Mouse (Mus musculus) CH12.LX (cell line): ENCODE results near the gene Pdcd11. TPM values are rescaled to one million over a fixed set of nuclear protein-coding genes. Genes with fewer than 3 reads are reported as not detected.

Source experiments
- DNase-seq: peaks from one replicate; pipeline ENCODE4 v3.0.0-alpha.2; 2013; ENCODE audit errors: extremely low read depth
- H3K27ac ChIP-seq: 2 replicates; pipeline ENCODE4 v1.5.1; 2012; ENCODE audit warnings: low read depth, mild to moderate bottlenecking, control low read depth, moderate library complexity; ENCODE audit not compliant: insufficient read depth
- H3K27me3 ChIP-seq: replicated peaks from 2 replicates; pipeline ENCODE3; 2012; ENCODE audit warnings: inconsistent platforms
- H3K36me3 ChIP-seq, 2 experiments: replicated peaks in 1 of 2; 2 replicates each; pipeline versions ENCODE3 to v1.6.1; 2012; ENCODE audit warnings: inconsistent platforms in 1 of 2, low read length in 1 of 2, mild to moderate bottlenecking in 1 of 2, mixed read lengths in 1 of 2, moderate library complexity in 1 of 2; ENCODE audit not compliant: control insufficient read depth in 1 of 2, insufficient read depth in 1 of 2
- H3K4me1 ChIP-seq, 2 experiments: 2 replicates each; pipeline ENCODE4 v1.6.1; 2012; ENCODE audit warnings: inconsistent platforms in 1 of 2, moderate library complexity in 1 of 2; ENCODE audit not compliant: insufficient read depth in 2 of 2, control insufficient read depth in 1 of 2
- H3K4me2 ChIP-seq: 2 replicates; pipeline ENCODE4 v1.6.1; 2012; ENCODE audit warnings: low read depth, mild to moderate bottlenecking, control low read depth; ENCODE audit not compliant: poor library complexity, insufficient read depth, severe bottlenecking
- H3K4me3 ChIP-seq, 3 experiments: fragments of 150-350 bp in 1 of 3; sonication (generic) in 1 of 3; replicated peaks in 1 of 3; 2 replicates each; pipeline versions ENCODE3 to v1.5.1; 2011 to 2012; ENCODE audit warnings: low read depth in 2 of 3, low read length in 2 of 3, mild to moderate bottlenecking in 2 of 3, moderate library complexity in 2 of 3, control low read depth in 1 of 3, improper control_type of control experiment in 1 of 3, inconsistent platforms in 1 of 3, mixed read lengths in 1 of 3; ENCODE audit not compliant: poor library complexity in 1 of 3
- H3K79me2 ChIP-seq: replicated peaks from 2 replicates; pipeline ENCODE4 v1.6.1; 2012; ENCODE audit warnings: mild to moderate bottlenecking, moderate library complexity; ENCODE audit not compliant: control insufficient read depth, poor library complexity, insufficient read depth, severe bottlenecking; ENCODE audit errors: extremely low read depth
- H3K9ac ChIP-seq: 2 replicates; pipeline ENCODE4 v1.6.1; 2012; ENCODE audit warnings: low read depth, mild to moderate bottlenecking, control low read depth, moderate library complexity; ENCODE audit not compliant: insufficient read depth
- H3K9me3 ChIP-seq: replicated peaks from 2 replicates; pipeline ENCODE3; 2012; ENCODE audit warnings: low read length, inconsistent platforms, mixed read lengths
- BHLHE40 ChIP-seq: IDR thresholded peaks from 2 replicates; pipeline ENCODE4 v1.6.1; 2011; ENCODE audit warnings: mild to moderate bottlenecking, low read depth, low read length, improper control_type of control experiment
- CTCF ChIP-seq, 2 experiments: IDR thresholded peaks in 1 of 2; conservative IDR thresholded peaks in 1 of 2; 2 replicates each; pipeline ENCODE4 v1.5.1; 2011 to 2012; ENCODE audit warnings: low read depth in 2 of 2, low read length in 2 of 2, improper control_type of control experiment in 1 of 2, inconsistent platforms in 1 of 2, mild to moderate bottlenecking in 1 of 2, moderate library complexity in 1 of 2
- EP300 ChIP-seq: IDR thresholded peaks from 2 replicates; pipeline ENCODE4 v1.6.1; 2011; ENCODE audit warnings: low read length, improper control_type of control experiment
- MAZ ChIP-seq: IDR thresholded peaks from 2 replicates; pipeline ENCODE4 v1.6.1; 2012; ENCODE audit warnings: low read depth, mild to moderate bottlenecking, inconsistent platforms, low read length, improper control_type of control experiment, moderate library complexity
- RAD21 ChIP-seq: IDR thresholded peaks from 2 replicates; pipeline ENCODE4 v1.6.1; 2011; ENCODE audit warnings: low read depth, mild to moderate bottlenecking, low read length, improper control_type of control experiment, moderate library complexity
- USF1 ChIP-seq: IDR thresholded peaks from 2 replicates; pipeline ENCODE4 v1.6.1; 2014; ENCODE audit warnings: low read depth, mild to moderate bottlenecking, inconsistent platforms, low read length, improper control_type of control experiment
- USF2 ChIP-seq: conservative IDR thresholded peaks from 2 replicates; pipeline ENCODE4 v1.6.1; 2011; ENCODE audit warnings: low read depth, low read length, improper control_type of control experiment
- ZNF384 ChIP-seq: IDR thresholded peaks from 2 replicates; pipeline ENCODE4 v1.6.1; 2012; ENCODE audit warnings: low read depth, low read length, improper control_type of control experiment, inconsistent platforms
- dilution Hi-C: fragments of 300-500 bp; cut with MboI; formaldehyde crosslinking; loops from 2 replicates; pipeline ENCODE4 v1.14.3; 2020; ENCODE audit warnings: low sequenced_read_pairs; ENCODE audit not compliant: extremely low pct_unique_long_range_greater_than_20kb, extremely low pct_ligation_motif_present
- in situ Hi-C: fragments of 300-500 bp; cut with MboI; formaldehyde crosslinking; loops from 3 replicates; pipeline ENCODE4 v1.14.3; 2019; ENCODE audit warnings: low sequenced_read_pairs, low pct_ligation_motif_present, low pct_unique_long_range_greater_than_20kb, mixed read lengths
- polyA plus RNA-seq: library from polyadenylated mRNA; unstranded; fragments of >175 nt; gene quantifications from 2 replicates; pipeline ENCODE4 v1.2.1, GENCODE M21; 2012; ENCODE audit warnings: low read depth; ENCODE audit not compliant: insufficient read length
- total RNA-seq, 2 experiments: library from RNA; depleted of rRNA; stranded (reverse); fragments of 300-350 nt in 1 of 2; fragments of >200 nt in 1 of 2; gene quantifications; 2 replicates each; pipeline ENCODE4 v1.2.3; 2012 to 2014

The Pdcd11 gene
- total and polyA plus RNA-seq, 3 experiments, result 26.6 to 78.0 (median 49.7) TPM

DNA sequence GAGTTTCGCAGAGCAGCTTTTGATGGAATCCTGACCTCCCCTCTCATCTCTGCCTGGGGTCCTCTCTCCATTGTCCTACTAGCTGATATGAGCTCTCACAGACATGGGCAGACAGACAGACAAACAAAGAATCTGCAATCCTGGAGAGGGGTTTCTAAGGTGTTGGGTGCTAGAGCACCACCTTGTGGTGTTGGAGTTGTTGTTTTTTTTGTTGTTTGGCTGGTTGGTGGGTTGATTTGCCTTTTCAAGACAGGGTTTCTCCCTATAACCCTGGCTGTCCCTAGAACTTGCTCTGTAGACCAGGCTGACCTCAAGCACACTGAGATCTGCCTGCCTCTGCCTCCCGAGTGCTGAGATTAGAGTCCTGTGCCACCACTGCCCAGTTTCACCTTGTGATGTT, 84.9 kb downstream of the Pdcd11 start:
- H3K27me3 ChIP-seq, result peaks cover 62% of the 10 kb centered on the region

DNA sequence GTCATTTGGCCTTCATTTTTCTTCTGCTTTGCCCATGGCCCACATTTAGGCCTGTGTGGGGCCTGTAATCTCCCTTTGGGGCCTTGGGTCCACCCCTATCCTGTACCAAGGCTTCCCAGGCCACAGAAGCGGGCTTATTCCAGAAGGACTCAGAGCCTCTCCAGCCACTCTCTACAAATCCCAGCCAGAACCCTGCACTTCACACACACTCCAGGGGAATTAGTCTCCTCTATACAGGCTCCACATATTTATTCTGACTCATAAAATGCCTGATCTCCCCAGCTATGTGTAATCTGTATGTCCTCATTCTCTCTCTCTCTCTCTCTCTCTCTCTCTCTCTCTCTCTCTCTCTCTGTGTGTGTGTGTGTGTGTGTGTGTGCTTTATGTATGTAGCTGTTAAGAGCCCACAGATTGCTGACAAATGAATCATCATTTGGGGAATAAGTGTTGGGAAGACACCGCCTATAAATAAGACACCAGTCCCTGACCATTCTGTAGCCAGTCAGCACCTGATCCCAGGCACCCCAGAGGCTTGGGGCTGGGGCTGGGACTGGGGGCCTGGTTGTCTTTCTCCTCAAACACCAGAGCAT, 86.4 kb downstream of the Pdcd11 start:
- no peak for TF ChIP-seq RAD21
- no peak for TF ChIP-seq CTCF (conservative IDR thresholded peaks at IDR 0.05 in 1 of 2, IDR thresholded peaks at IDR 0.05 in 1 of 2; ENCODE audit: low read depth in 2 of 2, low read length in 2 of 2)
- no peak for TF ChIP-seq USF1
- DNase-seq, result no peak
- dilution Hi-C loops, result no loop called here
- no peak overlapping the region for H3K27ac ChIP-seq
- H3K27me3 ChIP-seq, result peaks cover 74% of the 10 kb centered on the region
- H3K4me1 ChIP-seq, result peaks cover 5 to 16% of the 10 kb centered on the region in 2 experiments
- H3K4me3 ChIP-seq, result no peak overlapping the region
- peaks cover 24% of the 10 kb centered on the region for H3K9me3 ChIP-seq
- no peak overlapping the region for H3K4me2 ChIP-seq
- no peaks in the 10 kb centered on the region for H3K36me3 ChIP-seq
- in situ Hi-C loops, result loop anchor here (5.0 to 10.0 kb wide), 2 partner anchors 88 to 155 kb away; no protein-coding TSS in a partner anchor
- no peaks in the 10 kb centered on the region for H3K79me2 ChIP-seq
- H3K9ac ChIP-seq, result no peak overlapping the region

More for the DNA sequence above, 84.9 kb downstream of the Pdcd11 start:
- H3K4me3 ChIP-seq, result no peak overlapping the region
- no peaks in the 10 kb centered on the region for H3K36me3 ChIP-seq
- in situ Hi-C loops, result loop anchor here (5.0 to 10.0 kb wide), 2 partner anchors 89 to 157 kb away; no protein-coding TSS in a partner anchor
- peak in 1 of 2 experiments; percentile 49; a peak in 2 of 4 replicates for TF ChIP-seq CTCF (conservative IDR thresholded peaks at IDR 0.05 in 1 of 2, IDR thresholded peaks at IDR 0.05 in 1 of 2; ENCODE audit: low read depth in 2 of 2, low read length in 2 of 2)
- no peak for TF ChIP-seq EP300
- no peaks in the 10 kb centered on the region for H3K79me2 ChIP-seq
- H3K9me3 ChIP-seq, result peaks cover 18% of the 10 kb centered on the region
- peak; percentile 50 for DNase-seq
- H3K4me2 ChIP-seq, result no peak overlapping the region
- peaks cover 5 to 16% of the 10 kb centered on the region in 2 experiments for H3K4me1 ChIP-seq
- no peak overlapping the region for H3K27ac ChIP-seq
- H3K9ac ChIP-seq, result no peak overlapping the region
- dilution Hi-C loops, result no loop called here

DNA sequence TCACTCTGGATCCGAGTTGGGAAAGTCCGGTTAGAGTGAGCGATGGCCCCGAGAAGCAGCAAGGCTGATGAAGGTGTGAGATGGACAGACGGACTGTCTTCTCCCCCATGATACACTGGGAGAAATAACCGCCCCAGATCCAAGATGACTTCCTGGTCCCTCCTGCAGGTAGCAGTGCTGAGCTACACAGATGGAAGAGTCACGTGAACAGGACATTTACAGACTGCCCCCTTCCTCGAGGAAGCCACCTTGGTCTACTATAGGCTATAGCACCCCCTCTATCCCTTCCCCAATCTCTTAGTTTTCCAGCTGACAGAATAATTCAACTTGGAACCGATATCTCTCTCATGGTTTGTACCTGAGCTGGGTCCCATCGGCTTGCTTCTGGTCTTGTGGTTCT, 87.4 kb downstream of the Pdcd11 start:
- H3K4me3 ChIP-seq, result no peak overlapping the region
- in situ Hi-C loops, result loop anchor here (5.0 to 10.0 kb wide), 2 partner anchors 87 to 154 kb away; no protein-coding TSS in a partner anchor
- H3K27ac ChIP-seq, result no peak overlapping the region
- dilution Hi-C loops, result no loop called here
- peak overlapping the region; percentile 70; the same call in 1 of the 2 replicates for H3K4me2 ChIP-seq
- no peaks in the 10 kb centered on the region for H3K36me3 ChIP-seq
- H3K9me3 ChIP-seq, result peaks cover 28% of the 10 kb centered on the region
- peaks cover 76% of the 10 kb centered on the region for H3K27me3 ChIP-seq
- TF ChIP-seq RAD21, result peak; percentile 10
- TF ChIP-seq USF2, result peak; percentile 43; the same call in 1 of the 2 replicates
- no peak for TF ChIP-seq MAZ
- TF ChIP-seq ZNF384, result no peak
- TF ChIP-seq USF1, result peak; percentile 65
- peak; percentile 67 for TF ChIP-seq BHLHE40
- TF ChIP-seq CTCF (conservative IDR thresholded peaks at IDR 0.05 in 1 of 2, IDR thresholded peaks at IDR 0.05 in 1 of 2; ENCODE audit: low read depth in 2 of 2, low read length in 2 of 2), result peak in 1 of 2 experiments; percentile 43; a peak in 2 of 4 replicates
- no peak overlapping the region for H3K9ac ChIP-seq
- H3K79me2 ChIP-seq, result no peaks in the 10 kb centered on the region
- peaks cover 5 to 16% of the 10 kb centered on the region in 2 experiments for H3K4me1 ChIP-seq
- DNase-seq, result no peak
